Mouse (Mus musculus): ENCODE results near the gene Scgb1c1.

- no peak for TF ChIP-seq ZNF384 (IDR thresholded peaks at IDR 0.05; ENCODE audit: low read depth, low read length)
- no peak for TF ChIP-seq ZC3H11A (IDR thresholded peaks at IDR 0.05; ENCODE audit: borderline replicate concordance, low read depth, low read length)
- TF ChIP-seq HCFC1 (IDR thresholded peaks at IDR 0.05; ENCODE audit: borderline replicate concordance, insufficient read depth, low read length), result no peak
- no peak for TF ChIP-seq MAFK (IDR thresholded peaks at IDR 0.05; ENCODE audit: insufficient read depth, low read depth, low read length)
These were observed 3.2 kb downstream of the Scgb1c1 start for GRCm38 (mm10) chr7:140848591-140848990.

All from ES-E14 (cell line).